Comparison of ENCODE assay signal across 9 mouse cellular contexts in genomic region chr4:141952114-141952513, GRCm38 (mm10).
DNase-seq lines count a peak whose midpoint lies in the region; ATAC-seq and TF ChIP-seq lines count a peak whose summit lies in the region.
"Had no signal": no experiment of that assay in that cellular context is flagged by ENCODE, and none has a peak within 500 bp of the region (broad histone marks: within the 10 kb centered on the region; RNA-seq: fewer than 3 reads in every experiment).

No protein-coding gene starts in this region.

- WGBS in midbrain, postnatal 0 days, result 58% methylated on average over 17 of the region's 17 CpGs
- WGBS in midbrain, embryonic 13.5 days, result 73% methylated on average over 17 of the region's 17 CpGs
- 69% methylated on average over 17 of the region's 17 CpGs for WGBS in embryonic facial prominence, embryonic 10.5 days

- no peak for TF ChIP-seq CTCF in midbrain, postnatal 0 days (IDR thresholded peaks at IDR 0.05)

- 0 out of 2 replicates have a peak overlapping the region, but pooled peaks have one; percentile 19 for H3K27ac ChIP-seq in midbrain, postnatal 0 days (ENCODE audit: low read depth, low read length)
- H3K27ac ChIP-seq in midbrain, embryonic 13.5 days, result no peak overlapping the region
- 0 out of 2 replicates have a peak overlapping the region, but pooled peaks have one; percentile 0 for H3K27ac ChIP-seq in embryonic facial prominence, embryonic 10.5 days (replicated peaks)
- H3K27ac ChIP-seq: liver, embryonic 14.5 days had no signal

- ATAC-seq in midbrain, postnatal 0 days (ENCODE audit: low FRiP score), result no peak
- no peak for ATAC-seq in midbrain, embryonic 13.5 days
- ATAC-seq in erythroblast, adult 5-6 weeks (replicated peaks; ENCODE audit: low FRiP score, poor library complexity, severe bottlenecking), result no peak

- H3K4me2 ChIP-seq in midbrain, postnatal 0 days (ENCODE audit: low read depth, low read length, poor library complexity, severe bottlenecking), result no peak overlapping the region
- H3K4me2 ChIP-seq in midbrain, embryonic 13.5 days (replicated peaks), result no peak overlapping the region

- DNase-seq in midbrain, postnatal 0 days (ENCODE audit: low spot score), result no peak
- peak; percentile 33 for DNase-seq in embryonic facial prominence, embryonic 10.5 days (ENCODE audit: low spot score)
- DNase-seq in heart, postnatal 25 days (ENCODE audit: low spot score), result peak; percentile 44
- peak; percentile 73 for DNase-seq in lung, postnatal 36 days
- no peak for DNase-seq in cerebellum, adult 9-11 months
- no peak for DNase-seq in embryo, embryonic 10.5 days (ENCODE audit: low spot score)

- no peaks in the 10 kb centered on the region for H3K4me1 ChIP-seq in midbrain, postnatal 0 days (ENCODE audit: insufficient read depth, low read length)
- peaks cover 7% of the 10 kb centered on the region; the same call in 1 of the 2 replicates for H3K4me1 ChIP-seq in midbrain, embryonic 13.5 days (replicated peaks)
- H3K4me1 ChIP-seq in embryonic facial prominence, embryonic 10.5 days, result peaks cover 25% of the 10 kb centered on the region

- H3K36me3 ChIP-seq in midbrain, postnatal 0 days (ENCODE audit: insufficient read depth, low read length), result no peaks in the 10 kb centered on the region
- no peaks in the 10 kb centered on the region for H3K36me3 ChIP-seq in midbrain, embryonic 13.5 days
- H3K36me3 ChIP-seq in embryonic facial prominence, embryonic 10.5 days (replicated peaks), result no peaks in the 10 kb centered on the region

- H3K9me3 ChIP-seq in midbrain, postnatal 0 days (ENCODE audit: low read length), result no peaks in the 10 kb centered on the region
- H3K9me3 ChIP-seq in midbrain, embryonic 13.5 days, result no peaks in the 10 kb centered on the region
- no peaks in the 10 kb centered on the region for H3K9me3 ChIP-seq in embryonic facial prominence, embryonic 10.5 days

- H3K27me3 ChIP-seq in midbrain, postnatal 0 days (ENCODE audit: insufficient read depth, low read length), result no peaks in the 10 kb centered on the region
- H3K27me3 ChIP-seq in midbrain, embryonic 13.5 days, result no peaks in the 10 kb centered on the region
- H3K27me3 ChIP-seq in embryonic facial prominence, embryonic 10.5 days (replicated peaks; ENCODE audit: low read depth, poor library complexity, severe bottlenecking), result peaks cover 4% of the 10 kb centered on the region

- no peak overlapping the region for H3K9ac ChIP-seq in midbrain, postnatal 0 days (replicated peaks; ENCODE audit: low read length, poor library complexity, severe bottlenecking)
- no peak overlapping the region for H3K9ac ChIP-seq in midbrain, embryonic 13.5 days (replicated peaks)
- H3K9ac ChIP-seq: liver, embryonic 14.5 days had no signal

- intact Hi-C loops in heart, postnatal 25 days (cut with DNase I), result loop anchor here (5.0 kb wide), 1 partner anchor 35 kb away; no protein-coding TSS in a partner anchor

- H3K4me3 ChIP-seq in midbrain, postnatal 0 days (ENCODE audit: low read depth, low read length), result no peak overlapping the region
- no peak overlapping the region for H3K4me3 ChIP-seq in midbrain, embryonic 13.5 days (replicated peaks)
- no peak overlapping the region for H3K4me3 ChIP-seq in embryonic facial prominence, embryonic 10.5 days

Comparison
In these comparisons a context has a peak if more than half of its experiments do, and no peak if none do; other contexts are left out.
1. DNase-seq: peak in embryonic facial prominence, embryonic 10.5 days (single experiment), heart, postnatal 25 days (single experiment) and lung, postnatal 36 days (single experiment); none in midbrain, postnatal 0 days (single experiment), cerebellum, adult 9-11 months (single experiment) and embryo, embryonic 10.5 days (single experiment).